In genomic region chr5:137114891-137115561, GRCm38 (mm10) we compare ENCODE assay signal across 7 mouse cellular contexts. TPM values are rescaled to one million over a fixed set of nuclear protein-coding genes. Genes with fewer than 3 reads are reported as not detected.
DNase-seq lines count a peak whose midpoint lies in the region; ATAC-seq and TF ChIP-seq lines count a peak whose summit lies in the region.

No protein-coding gene starts in this region.

- H3K4me1 ChIP-seq in lung, embryonic 16.5 days (replicated peaks; ENCODE audit: control insufficient read depth, insufficient read depth, low read length): peaks cover 13% of the 10 kb centered on the region
- H3K4me1 ChIP-seq in embryonic fibroblast, embryonic 13.5 days (ENCODE audit: control insufficient read depth, insufficient read depth, low read length): peaks cover 4% of the 10 kb centered on the region; the same call in 1 of the 2 replicates
- H3K4me1 ChIP-seq in intestine, postnatal 0 days (replicated peaks; ENCODE audit: control insufficient read depth, insufficient read depth, low read length): peaks cover 4% of the 10 kb centered on the region
- H3K4me1 ChIP-seq in small intestine, adult 2 months (ENCODE audit: control insufficient read depth, insufficient read depth, insufficient read length, low read length): peaks cover 22% of the 10 kb centered on the region

- no peak for TF ChIP-seq CTCF in embryonic fibroblast, embryonic 13.5 days (IDR thresholded peaks at IDR 0.05; ENCODE audit: borderline replicate concordance, insufficient read depth, low read length)
- TF ChIP-seq CTCF in intestine, postnatal 0 days (IDR thresholded peaks at IDR 0.05; ENCODE audit: low read depth): no peak
- TF ChIP-seq CTCF in small intestine, adult 2 months (IDR thresholded peaks at IDR 0.05; ENCODE audit: extremely low read depth, insufficient read length, insufficient replicate concordance, low read depth, low read length): no peak

- no peaks in the 10 kb centered on the region for H3K9me3 ChIP-seq in lung, embryonic 16.5 days (ENCODE audit: control insufficient read depth, low read length)
- no peaks in the 10 kb centered on the region for H3K9me3 ChIP-seq in intestine, postnatal 0 days (ENCODE audit: control insufficient read depth)

- DNase-seq in lung, adult 18-20 months: no peak
- DNase-seq in layer of hippocampus, adult 9-11 months: no peak
- DNase-seq in urinary bladder, postnatal 4 days (ENCODE audit: low spot score in 2 of 2): no peak

- 61% methylated on average over 9 of the region's 9 CpGs for WGBS in lung, embryonic 16.5 days
- 66% methylated on average over 9 of the region's 9 CpGs for WGBS in intestine, postnatal 0 days
- WGBS in small intestine, adult 2 months: 67% methylated on average over 9 of the region's 9 CpGs

- no peaks in the 10 kb centered on the region for H3K27me3 ChIP-seq in lung, embryonic 16.5 days (ENCODE audit: control insufficient read depth, insufficient read depth, low read depth, low read length)
- H3K27me3 ChIP-seq in intestine, postnatal 0 days (replicated peaks; ENCODE audit: control insufficient read depth, insufficient read depth, low read length): no peaks in the 10 kb centered on the region
- H3K27me3 ChIP-seq in small intestine, adult 2 months (ENCODE audit: control insufficient read depth, insufficient read depth, low read length): no peaks in the 10 kb centered on the region

- H3K36me3 ChIP-seq in lung, embryonic 16.5 days (ENCODE audit: control insufficient read depth, insufficient read depth, low read length): peaks cover 27% of the 10 kb centered on the region
- peaks cover 37% of the 10 kb centered on the region for H3K36me3 ChIP-seq in intestine, postnatal 0 days (ENCODE audit: control insufficient read depth, insufficient read depth)
- H3K36me3 ChIP-seq in small intestine, adult 2 months (ENCODE audit: control insufficient read depth, insufficient read depth, low read length): peaks cover 27% of the 10 kb centered on the region

- peak overlapping the region; percentile 84 for H3K4me2 ChIP-seq in lung, embryonic 16.5 days (ENCODE audit: low read depth, low read length)
- peak overlapping the region; percentile 80 for H3K4me2 ChIP-seq in intestine, postnatal 0 days (replicated peaks; ENCODE audit: low read depth)

- peak overlapping the region; percentile 88 for H3K9ac ChIP-seq in lung, embryonic 16.5 days (ENCODE audit: low read length)
- peak overlapping the region; percentile 70 for H3K9ac ChIP-seq in intestine, postnatal 0 days (ENCODE audit: low read depth, low read length)

- ATAC-seq in lung, embryonic 16.5 days (ENCODE audit: low read depth): no peak
- no peak for ATAC-seq in intestine, postnatal 0 days

- TF ChIP-seq POLR2A in embryonic fibroblast, embryonic 13.5 days (IDR thresholded peaks at IDR 0.05; ENCODE audit: low read depth, low read length): no peak
- no peak for TF ChIP-seq POLR2A in small intestine, adult 2 months (IDR thresholded peaks at IDR 0.05; ENCODE audit: low read depth, low read length)

- H3K27ac ChIP-seq in lung, embryonic 16.5 days (ENCODE audit: low read length): peak overlapping the region; percentile 41
- no peak overlapping the region; the same call in 1 of the 2 replicates for H3K27ac ChIP-seq in embryonic fibroblast, embryonic 13.5 days (ENCODE audit: insufficient read depth, low read length)
- no peak overlapping the region for H3K27ac ChIP-seq in intestine, postnatal 0 days (ENCODE audit: low read depth, low read length)
- H3K27ac ChIP-seq in small intestine, adult 2 months (ENCODE audit: insufficient read depth, low read depth, low read length): peak overlapping the region; percentile 17; the same call in 1 of the 2 replicates

- H3K4me3 ChIP-seq in lung, embryonic 16.5 days (ENCODE audit: low read length): peak overlapping the region; percentile 78
- H3K4me3 ChIP-seq in embryonic fibroblast, embryonic 13.5 days (ENCODE audit: insufficient read depth, low read length): peak overlapping the region; percentile 83
- peak overlapping the region; percentile 77 for H3K4me3 ChIP-seq in intestine, postnatal 0 days (ENCODE audit: low read depth, low read length)
- H3K4me3 ChIP-seq in small intestine, adult 2 months (ENCODE audit: low read depth, low read length): peak overlapping the region; percentile 88

RNA-seq across cellular contexts. Expression of gene Trim56, which starts 1.0 kb away (rescaled TPM):
- 12.2 and 13.5 TPM in 2 replicates for polyA plus RNA-seq in lung, embryonic 16.5 days (2015; fragmentation: Nextera tagmentation; extraction: Ambion mirVana)
- 20.2 and 23.4 TPM in 2 replicates for polyA plus RNA-seq in embryonic fibroblast, embryonic 13.5 days (2011; ENCODE audit: insufficient read length, low read depth, missing spikeins)
- 7.3 and 7.7 TPM in 2 replicates for polyA plus RNA-seq in intestine, postnatal 0 days (2015; fragmentation: Nextera tagmentation; extraction: Ambion mirVana)
- polyA plus RNA-seq in small intestine, adult 2 months (2012; rRNA removed): 10.3 and 19.9 TPM in 2 replicates

RNA-seq across cellular contexts. Expression of gene Muc3, which starts 34.1 kb away (rescaled TPM):
- 0.70 TPM in 1 of 2 replicates, not detected in the other for polyA plus RNA-seq in lung, embryonic 16.5 days (2015; fragmentation: Nextera tagmentation; extraction: Ambion mirVana)
- polyA plus RNA-seq in embryonic fibroblast, embryonic 13.5 days (2011; ENCODE audit: insufficient read length, low read depth, missing spikeins): not detected in 2 replicates
- polyA plus RNA-seq in intestine, postnatal 0 days (2015; fragmentation: Nextera tagmentation; extraction: Ambion mirVana): 42.9 and 45.0 TPM in 2 replicates
- 52.5 and 653 TPM in 2 replicates for polyA plus RNA-seq in small intestine, adult 2 months (2012; rRNA removed)

RNA-seq across cellular contexts. Expression of gene Serpine1, which starts 43.0 kb away (rescaled TPM):
- 0.93 and 1.1 TPM in 2 replicates for polyA plus RNA-seq in lung, embryonic 16.5 days (2015; fragmentation: Nextera tagmentation; extraction: Ambion mirVana)
- 646 and 1,921 TPM in 2 replicates for polyA plus RNA-seq in embryonic fibroblast, embryonic 13.5 days (2011; ENCODE audit: insufficient read length, low read depth, missing spikeins)
- 0.20 and 0.22 TPM in 2 replicates for polyA plus RNA-seq in intestine, postnatal 0 days (2015; fragmentation: Nextera tagmentation; extraction: Ambion mirVana)
- 0.99 and 1.2 TPM in 2 replicates for polyA plus RNA-seq in small intestine, adult 2 months (2012; rRNA removed)

Comparison
In these comparisons a context has a peak if more than half of its experiments do, and no peak if none do; other contexts are left out.
1. H3K27ac ChIP-seq: peak in lung, embryonic 16.5 days (single experiment) and small intestine, adult 2 months (single experiment); none in embryonic fibroblast, embryonic 13.5 days (single experiment) and intestine, postnatal 0 days (single experiment).
2. RNA of gene Muc3, which starts 34.1 kb away (polyA plus RNA-seq): 52.5 to 653 TPM in small intestine, adult 2 months and 42.9 to 45.0 TPM in intestine, postnatal 0 days; 0.70 TPM in lung, embryonic 16.5 days and not detected in embryonic fibroblast, embryonic 13.5 days; every median in the first group is over 10 times any median in the second.
3. RNA of gene Serpine1, which starts 43.0 kb away (polyA plus RNA-seq): 646 to 1,921 TPM in embryonic fibroblast, embryonic 13.5 days; 0.99 to 1.2 TPM in small intestine, adult 2 months, 0.93 to 1.1 TPM in lung, embryonic 16.5 days and 0.20 to 0.22 TPM in intestine, postnatal 0 days; every median in the first group is over 100 times any median in the second.
4. Peak in every context shown above with its lines, with median percentiles within 50 percentile points of each other: H3K4me3 ChIP-seq.